Mouse (Mus musculus) liver, postnatal 0 days (tissue): ENCODE data around the gene Ccdc58.

Experiments used
- CTCF ChIP-seq: sonication (generic); IDR thresholded peaks from 2 replicates; pipeline ENCODE4 v1.5.1; 2016; ENCODE audit warnings: antibody characterized with exemption, low read depth
- EP300 ChIP-seq: IDR thresholded peaks from 2 replicates; pipeline ENCODE4 v1.6.1; 2016; ENCODE audit warnings: antibody characterized with exemption, low read depth, mild to moderate bottlenecking

GRCm38 (mm10) chr16:36053524-36054275 lies 17.8 kb upstream of the Ccdc58 start:
- no peak for TF ChIP-seq CTCF
- no peak for TF ChIP-seq EP300
